Mouse (Mus musculus) kidney, postnatal 4 days (tissue): ENCODE measurements around the gene Trappc4.
A peak's percentile ranks its signal among the peaks of the same experiment; 100 is the strongest.
"Not testable (repeated sequence)": the region's sequence is repeated elsewhere in the genome, so short reads cannot be mapped to it uniquely, and the experiment has no call there.

Experiments used
- DNase-seq, 2 experiments: peaks; one replicate each; pipeline ENCODE4 v3.0.0; 2021; ENCODE audit warnings: mixed read lengths in 2 of 2

The Trappc4 gene

DNA sequence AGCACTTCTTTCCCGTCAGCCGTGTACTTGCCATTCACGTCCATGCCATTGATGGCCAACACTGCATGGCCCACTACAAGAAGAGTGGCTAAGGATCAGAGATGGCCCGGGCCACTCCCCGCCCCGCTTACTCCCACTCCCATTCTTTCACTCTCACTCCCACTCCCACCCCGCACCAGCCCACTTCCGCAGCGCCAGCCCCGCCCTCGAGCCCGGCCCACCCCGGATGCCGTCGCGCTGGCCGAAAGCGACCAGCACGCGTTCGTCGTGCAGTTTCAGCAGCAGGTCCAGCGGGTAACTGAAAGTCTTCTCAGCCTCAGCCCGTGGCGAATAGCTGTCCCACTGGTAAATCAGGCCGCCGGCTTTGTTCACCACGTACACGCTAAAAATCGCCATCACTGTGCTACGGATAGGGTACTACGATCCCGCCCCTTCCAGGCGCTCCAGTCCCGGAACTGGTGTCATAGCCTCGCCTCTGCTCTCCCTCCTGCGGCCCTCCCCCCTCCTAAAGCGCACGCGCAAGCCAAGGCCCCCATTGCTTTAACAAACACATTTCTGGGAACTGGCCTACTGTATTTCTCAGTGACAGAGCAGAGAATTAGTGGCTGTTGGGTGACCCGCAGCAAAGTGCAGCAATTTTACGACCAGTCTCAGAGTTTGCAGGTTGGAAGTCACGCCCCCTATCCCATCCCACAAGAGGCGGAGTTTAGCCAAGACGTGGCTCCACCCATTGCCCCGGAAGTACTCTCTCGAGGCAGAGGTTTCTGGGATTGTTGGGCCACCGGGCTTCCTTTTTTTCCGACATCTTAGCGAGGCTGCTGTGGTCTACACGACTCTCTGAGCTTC lies at the start of gene Trappc4, which contains the start of gene Rps25:
Gene Trappc4, minus strand, starts transcription at position 695 of the 846 bp plus-strand sequence.
Gene Rps25, plus strand, starts transcription at position 234 of the 846 bp plus-strand sequence.
- peak; percentile 96 to 97 for DNase-seq

- DNase-seq: no peak
Measured at GRCm38 (mm10) chr9:44454891-44455220, 47.5 kb upstream of the Trappc4 start, which contains the start of gene Upk2. Gene Upk2 (minus strand): TSS chr9:44454976.

DNA sequence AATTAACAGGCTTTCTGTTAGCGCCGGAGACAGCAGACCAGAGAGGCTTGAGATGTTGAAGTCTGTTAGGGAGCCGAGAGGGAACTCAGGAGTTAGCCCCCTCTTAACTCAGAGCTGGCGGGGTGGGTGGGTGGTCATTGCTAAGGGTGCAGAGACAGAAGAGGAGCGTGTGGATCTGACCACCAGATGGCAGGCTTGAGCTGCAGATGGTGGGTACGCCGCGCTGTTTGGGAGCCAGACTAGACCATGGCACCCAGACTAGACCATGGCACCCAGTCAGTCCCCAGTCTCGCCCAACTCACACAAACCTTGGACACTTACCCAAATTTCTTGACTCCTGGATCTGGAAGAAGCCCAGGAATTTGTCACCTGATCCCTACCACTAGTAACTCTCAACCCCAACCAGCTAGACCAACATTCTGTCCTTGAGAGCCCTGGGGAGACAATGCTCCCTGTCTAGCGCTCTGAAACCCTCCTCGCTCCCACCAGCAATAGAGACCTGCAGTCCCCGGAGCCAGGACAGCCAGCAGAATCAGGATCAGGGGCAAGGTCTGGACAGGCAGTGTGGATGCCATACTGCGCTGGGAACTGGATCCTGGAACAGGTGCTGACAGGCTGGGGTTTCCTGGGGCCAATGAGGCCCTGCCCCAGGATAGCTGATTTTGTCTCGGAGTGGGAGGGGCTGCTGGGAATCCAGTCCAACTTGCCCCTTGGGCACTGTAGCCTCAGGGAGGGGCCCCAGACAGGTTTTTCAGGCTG lies 46.9 kb upstream of the Trappc4 start:
- peak; percentile 93 to 94 for DNase-seq

GRCm38 (mm10) chr9:44450387-44450786 lies 43.0 kb upstream of the Trappc4 start:
- DNase-seq: no peak

- DNase-seq: not testable (repeated sequence)
Measured at GRCm38 (mm10) chr9:44444402-44445025, 37.1 kb upstream of the Trappc4 start.

DNA sequence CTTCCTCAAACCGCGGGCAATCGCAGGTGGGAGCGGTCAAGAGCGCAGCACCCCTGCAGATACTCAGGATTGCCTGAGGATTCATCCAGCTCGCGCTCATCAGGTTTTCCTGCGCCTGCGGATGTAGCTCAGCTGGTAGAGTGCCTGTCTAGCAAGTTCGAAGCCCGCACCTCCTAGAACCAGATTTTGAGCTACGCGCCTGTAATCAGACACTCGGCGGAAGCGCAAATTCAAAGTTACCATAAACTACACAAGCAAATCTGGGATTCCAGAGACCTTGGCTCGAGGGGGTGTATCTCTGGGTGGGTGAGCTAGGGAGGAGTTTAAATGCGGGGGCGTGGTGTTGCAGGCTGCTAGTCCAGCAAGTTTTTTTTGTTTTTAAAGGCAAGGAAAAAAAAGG lies 33.6 kb upstream of the Trappc4 start, which contains the start of gene Foxr1:
Gene Foxr1, minus strand, starts transcription at position 176 of the 400 bp plus-strand sequence.
- DNase-seq: no peak

DNA sequence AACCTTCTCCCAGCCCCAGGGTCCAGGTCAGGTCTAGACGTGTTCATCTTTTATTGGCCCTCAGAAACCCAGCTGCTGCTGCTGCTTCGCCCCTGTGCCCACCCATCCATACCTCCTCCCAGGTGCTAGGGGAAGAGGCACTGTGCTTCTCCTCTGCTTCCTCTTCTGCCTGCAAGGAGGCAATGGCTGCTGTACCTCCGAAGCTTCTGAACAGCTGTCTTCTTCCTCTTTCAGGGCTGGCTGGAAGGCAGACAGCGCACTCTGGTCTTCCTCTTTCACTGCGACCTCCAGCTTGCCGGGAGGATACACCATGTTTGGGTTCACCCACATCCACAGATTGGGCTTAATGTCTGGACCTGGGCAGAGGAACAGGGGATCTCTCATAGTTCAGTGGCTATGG lies 28.3 kb upstream of the Trappc4 start:
- DNase-seq: no peak

GRCm38 (mm10) chr9:44432577-44433185 lies 25.3 kb upstream of the Trappc4 start:
- DNase-seq: no peak

- DNase-seq: no peak
Measured at GRCm38 (mm10) chr9:44423576-44423975, 16.2 kb upstream of the Trappc4 start.

- no peak for DNase-seq
Measured at GRCm38 (mm10) chr9:44420280-44420898, 13.0 kb upstream of the Trappc4 start.

- DNase-seq: not testable (repeated sequence)
Measured at GRCm38 (mm10) chr9:44419730-44420129, 12.3 kb upstream of the Trappc4 start.

DNA sequence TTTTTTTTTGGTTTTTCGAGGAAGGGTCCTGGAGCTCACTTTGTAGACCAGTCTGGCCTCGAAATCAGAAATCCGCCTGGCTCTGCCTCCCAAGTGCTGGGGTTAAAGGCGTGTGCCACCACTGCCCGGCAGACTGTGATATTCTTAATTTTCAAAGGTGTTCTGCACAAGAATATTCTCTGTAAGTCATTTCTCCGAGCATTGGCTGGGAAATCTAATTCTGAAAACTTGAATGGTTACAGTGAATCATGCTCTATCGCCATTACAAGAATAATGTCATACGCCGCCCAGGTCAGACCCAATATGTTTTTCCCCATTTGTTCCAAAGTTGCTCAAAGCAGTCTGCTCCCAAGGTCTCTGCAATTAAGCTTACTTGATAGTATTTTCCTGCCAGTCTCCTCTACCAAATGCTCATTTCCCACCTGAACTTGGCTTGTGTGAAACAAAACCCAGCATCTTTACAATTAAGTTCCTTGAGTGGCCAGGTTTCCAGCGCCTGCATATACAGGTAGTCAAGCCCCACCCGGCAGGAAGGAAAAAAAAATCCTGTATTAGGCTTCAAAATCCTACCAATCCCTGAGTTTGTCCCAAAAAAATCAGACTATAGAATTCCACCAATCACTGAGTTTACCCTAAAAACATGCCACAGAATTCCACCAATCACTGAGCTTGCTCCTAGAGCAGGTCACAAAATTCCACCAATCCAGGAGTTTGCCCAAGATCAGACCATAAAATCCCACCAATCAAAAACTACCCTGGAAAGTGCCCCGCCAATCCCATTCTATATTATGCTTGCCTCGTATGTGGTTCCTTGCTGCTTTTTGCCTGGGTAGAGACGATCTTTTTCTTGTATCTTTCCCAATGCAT lies 11.4 kb upstream of the Trappc4 start, which contains the start of gene Ccdc84:
Gene Ccdc84, minus strand, starts transcription at position 51 of the 867 bp plus-strand sequence.
- DNase-seq: no peak

GRCm38 (mm10) chr9:44417892-44418363 lies 10.5 kb upstream of the Trappc4 start:
- DNase-seq: peak; percentile 98 to 99

DNA sequence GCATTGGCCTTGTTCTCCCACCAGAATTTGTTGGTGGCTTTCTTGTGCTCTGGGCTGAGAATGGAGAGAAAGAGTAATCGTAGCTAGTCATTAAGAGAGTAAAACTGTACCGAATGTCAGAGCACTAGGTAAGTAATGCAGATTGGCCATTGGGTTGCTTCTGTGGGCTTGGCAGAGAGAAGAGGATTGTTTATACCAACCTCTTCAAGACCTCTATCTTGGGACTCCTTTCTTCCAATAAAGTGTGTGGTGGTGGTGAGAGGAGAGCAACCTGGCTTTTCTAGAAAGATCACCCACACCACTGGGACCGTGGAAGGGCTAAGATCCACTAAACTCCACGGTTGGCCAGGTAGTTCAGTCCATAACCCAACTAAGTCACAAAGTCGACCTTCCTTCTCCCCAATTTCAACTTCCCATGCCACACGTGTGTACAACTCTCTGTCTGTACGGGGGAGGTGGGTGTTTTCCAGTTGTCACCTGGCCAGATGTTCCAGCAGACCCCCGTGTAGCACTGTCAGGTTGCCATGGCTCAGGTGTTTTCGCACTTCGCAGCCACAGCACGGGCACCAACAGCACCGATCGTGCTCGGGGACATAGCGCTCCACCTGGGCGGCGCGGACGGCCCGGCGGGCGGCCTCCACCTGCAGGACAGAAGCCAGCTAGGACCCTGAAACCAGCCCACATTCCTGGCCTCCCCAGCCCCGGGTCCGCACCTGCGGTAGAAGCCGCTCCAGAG lies 9.9 kb upstream of the Trappc4 start:
- DNase-seq: no peak

DNA sequence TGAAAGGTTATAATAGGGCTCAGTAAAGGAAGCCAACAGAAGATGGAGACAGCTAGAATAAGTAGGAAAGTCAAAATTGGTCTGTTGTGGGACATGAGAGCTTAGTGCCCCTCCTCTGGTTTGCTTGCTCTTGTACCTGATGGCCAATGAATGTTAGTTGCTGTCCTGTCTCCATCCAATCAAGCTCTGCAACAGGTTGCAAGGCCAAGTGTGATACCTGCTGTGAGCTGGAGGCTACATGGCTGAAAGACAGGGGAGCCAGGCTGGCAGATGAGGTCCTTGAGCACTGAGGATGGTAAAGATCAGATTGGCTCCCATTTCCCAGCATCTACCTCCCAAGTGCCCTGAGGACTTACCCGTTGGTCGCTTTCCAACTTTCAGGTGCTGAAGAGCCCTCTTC lies 5.4 kb upstream of the Trappc4 start:
- no peak for DNase-seq

- no peak for DNase-seq
Measured at GRCm38 (mm10) chr9:44412306-44412705, 4.9 kb upstream of the Trappc4 start.

- no peak for DNase-seq
Measured at GRCm38 (mm10) chr9:44411601-44412130, 4.3 kb upstream of the Trappc4 start.

- DNase-seq: no peak
Measured at GRCm38 (mm10) chr9:44410647-44411336, 3.4 kb upstream of the Trappc4 start.

DNA sequence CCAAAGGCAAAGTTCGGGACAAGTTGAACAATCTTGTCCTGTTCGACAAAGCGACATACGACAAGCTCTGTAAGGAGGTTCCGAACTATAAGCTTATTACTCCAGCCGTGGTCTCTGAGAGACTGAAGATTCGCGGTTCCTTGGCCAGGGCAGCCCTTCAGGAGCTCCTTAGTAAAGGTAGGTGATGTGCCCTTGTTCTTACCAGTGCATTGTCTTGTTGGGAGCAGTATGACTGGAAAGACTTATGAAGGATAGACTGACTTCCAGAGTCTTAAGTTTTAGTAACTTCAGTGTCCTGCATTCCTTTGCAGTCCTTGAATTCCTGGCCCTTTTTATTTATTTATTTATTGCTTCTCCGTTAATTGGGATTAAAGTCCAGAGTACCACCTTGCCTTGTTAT lies 1.3 kb upstream of the Trappc4 start:
- not testable (repeated sequence) for DNase-seq

DNA sequence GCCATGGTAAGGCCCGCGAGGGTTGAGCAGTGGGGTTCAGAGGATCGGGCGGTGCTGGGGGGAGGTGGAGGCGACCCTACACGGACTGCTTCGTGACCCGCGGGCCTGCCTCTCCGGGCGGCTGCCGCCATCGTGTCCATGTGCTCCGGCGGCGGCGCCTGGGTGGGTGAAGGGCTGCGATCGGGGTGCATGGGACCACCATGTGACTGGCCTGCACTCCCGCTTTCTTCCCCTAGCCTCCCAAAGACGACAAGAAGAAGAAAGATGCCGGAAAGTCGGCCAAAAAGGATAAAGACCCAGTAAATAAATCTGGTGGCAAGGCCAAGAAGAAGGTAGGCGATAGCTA lies 325 bp upstream of the Trappc4 start:
- no peak for DNase-seq
